Mouse (Mus musculus) neural tube, embryonic 15.5 days (tissue): Measurements from ENCODE around the gene Loxl1. TPM values are rescaled to one million over a fixed set of nuclear protein-coding genes. Genes with fewer than 3 reads are reported as not detected.

Source experiments
- ATAC-seq: fragments of 200-750 bp; cut with Nextera tagmentation; 2 replicates; pipeline ENCODE4 v1.8.0; 2017; ENCODE audit warnings: mild to moderate bottlenecking, moderate TSS enrichment, moderate library complexity; ENCODE audit not compliant: low FRiP score
- H3K27ac ChIP-seq: fragments of 300-500 bp; sonication (generic); replicated peaks from 2 replicates; pipeline ENCODE4 v1.5.1; 2015; ENCODE audit warnings: mild to moderate bottlenecking, inconsistent platforms
- H3K27me3 ChIP-seq: fragments of 300-500 bp; sonication (generic); replicated peaks from 2 replicates; pipeline ENCODE4 v1.6.1; 2015; ENCODE audit warnings: inconsistent platforms
- H3K36me3 ChIP-seq: fragments of 300-500 bp; sonication (generic); 2 replicates; pipeline ENCODE4 v1.6.1; 2015; ENCODE audit warnings: inconsistent platforms
- H3K4me1 ChIP-seq: fragments of 300-500 bp; sonication (generic); 2 replicates; pipeline ENCODE4 v1.6.1; 2015; ENCODE audit warnings: inconsistent platforms
- H3K4me2 ChIP-seq: fragments of 300-500 bp; sonication (generic); 2 replicates; pipeline ENCODE4 v1.6.1; 2015; ENCODE audit warnings: inconsistent platforms, mild to moderate bottlenecking, moderate library complexity
- H3K4me3 ChIP-seq: fragments of 300-500 bp; sonication (generic); replicated peaks from 2 replicates; pipeline ENCODE4 v1.5.1; 2015; ENCODE audit warnings: mild to moderate bottlenecking, inconsistent platforms
- H3K9ac ChIP-seq: fragments of 300-500 bp; sonication (generic); replicated peaks from 2 replicates; pipeline ENCODE4 v1.6.1; 2015; ENCODE audit warnings: mild to moderate bottlenecking, inconsistent platforms
- H3K9me3 ChIP-seq: fragments of 300-500 bp; sonication (generic); replicated peaks from 2 replicates; pipeline ENCODE4 v1.6.1; 2016; ENCODE audit warnings: inconsistent platforms
- WGBS: fragments of 180-500 bp; shearing (Covaris S2); methylation state at CpG from one replicate; pipeline ENCODE4 v1.1.7; 2015; ENCODE audit warnings: mixed read lengths; 5-methylcytosine and 5-hydroxymethylcytosine counted together
- polyA plus RNA-seq: library from polyadenylated mRNA; unstranded; fragments of >200 nt; fragmentation: Nextera tagmentation; extraction: Ambion mirVana; gene quantifications from 2 replicates; pipeline ENCODE4 v1.2.1, GENCODE M21; 2015

Loxl1 gene
- polyA plus RNA-seq, 1 experiment from 2014 or later = 10.2 TPM

- H3K9ac ChIP-seq = no peak overlapping the region
- no peaks in the 10 kb centered on the region for H3K36me3 ChIP-seq
- H3K4me1 ChIP-seq = peaks cover 38% of the 10 kb centered on the region
- H3K27ac ChIP-seq = no peak overlapping the region
- ATAC-seq = no peak
- no peak overlapping the region for H3K4me3 ChIP-seq
- 82% methylated on average over 14 of the region's 14 CpGs for WGBS
- H3K27me3 ChIP-seq = peaks cover 23% of the 10 kb centered on the region
- H3K4me2 ChIP-seq = no peak overlapping the region
- no peaks in the 10 kb centered on the region for H3K9me3 ChIP-seq
These were observed 2.8 kb downstream of the Loxl1 start for GRCm38 (mm10) chr9:58310043-58310660.

GRCm38 (mm10) chr9:58308395-58308794 is 4.6 kb downstream of the Loxl1 start:
- Histone ChIP-seq H3K4me2 (no peak overlapping the region), H3K4me1 (peaks cover 39% of the 10 kb centered on the region), H3K9me3 (no peaks in the 10 kb centered on the region), H3K4me3 (no peak overlapping the region), H3K27ac (no peak overlapping the region), H3K36me3 (no peaks in the 10 kb centered on the region), H3K9ac (no peak overlapping the region), H3K27me3 (peaks cover 23% of the 10 kb centered on the region)
- 52% methylated on average over 6 of the region's 6 CpGs for WGBS
- no peak for ATAC-seq

- no peak overlapping the region for H3K9ac ChIP-seq
- 36% methylated on average over 6 of the region's 6 CpGs for WGBS
- no peak overlapping the region for H3K4me3 ChIP-seq
- H3K27ac ChIP-seq = no peak overlapping the region
- no peaks in the 10 kb centered on the region for H3K36me3 ChIP-seq
- no peak overlapping the region for H3K4me2 ChIP-seq
- H3K27me3 ChIP-seq = no peaks in the 10 kb centered on the region; the same call in 1 of the 2 replicates
- H3K4me1 ChIP-seq = peaks cover 22% of the 10 kb centered on the region
- ATAC-seq = no peak
- no peaks in the 10 kb centered on the region for H3K9me3 ChIP-seq
These were observed 7.3 kb downstream of the Loxl1 start for GRCm38 (mm10) chr9:58305686-58306085.

- 64% methylated on average over 8 of the region's 8 CpGs for WGBS
- H3K27ac ChIP-seq = no peak overlapping the region
These were observed 9.3 kb downstream of the Loxl1 start for GRCm38 (mm10) chr9:58303599-58304271.

GRCm38 (mm10) chr9:58303115-58303514 is 9.9 kb downstream of the Loxl1 start:
- no peak overlapping the region for H3K27ac ChIP-seq
- ATAC-seq = no peak
- no peaks in the 10 kb centered on the region for H3K27me3 ChIP-seq
- no peak overlapping the region for H3K4me3 ChIP-seq
- 47% methylated on average over 5 of the region's 5 CpGs for WGBS
- no peaks in the 10 kb centered on the region for H3K36me3 ChIP-seq
- no peaks in the 10 kb centered on the region for H3K9me3 ChIP-seq
- no peak overlapping the region for H3K4me2 ChIP-seq
- no peak overlapping the region for H3K9ac ChIP-seq
- peaks cover 11% of the 10 kb centered on the region for H3K4me1 ChIP-seq

More at GRCm38 (mm10) chr9:58303599-58304271, 9.3 kb downstream of the Loxl1 start:
- Histone ChIP-seq H3K36me3 (no peaks in the 10 kb centered on the region), H3K9ac (no peak overlapping the region), H3K9me3 (no peaks in the 10 kb centered on the region), H3K4me1 (peaks cover 17% of the 10 kb centered on the region), H3K27me3 (no peaks in the 10 kb centered on the region), H3K4me3 (no peak overlapping the region), H3K4me2 (no peak overlapping the region)
- ATAC-seq = no peak

DNA sequence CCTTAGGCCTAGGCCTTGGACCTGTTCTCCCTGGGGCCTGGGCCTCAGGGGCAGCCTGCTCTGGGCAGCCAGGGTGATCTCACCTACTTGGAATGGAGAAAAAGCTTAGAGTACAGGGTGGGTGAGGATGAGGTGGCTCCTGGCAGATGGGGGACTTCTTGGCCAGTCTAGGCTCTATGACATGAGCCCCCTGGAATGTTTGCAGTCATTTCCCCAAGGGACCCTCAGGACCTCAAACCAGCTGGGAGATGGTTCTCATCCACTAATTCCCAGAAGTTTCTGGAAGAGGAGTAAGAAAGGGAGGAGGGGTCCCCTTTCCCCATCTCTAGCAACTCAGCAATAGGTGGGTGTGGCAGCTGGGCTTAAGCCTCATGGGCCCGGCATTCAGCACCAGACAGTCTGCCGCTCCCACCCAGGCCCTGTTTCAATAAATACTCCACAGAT is 13.6 kb downstream of the Loxl1 start:
- Histone ChIP-seq H3K36me3 (no peaks in the 10 kb centered on the region), H3K9ac (no peak overlapping the region), H3K4me2 (no peak overlapping the region), H3K4me1 (peaks cover 7% of the 10 kb centered on the region; the same call in 1 of the 2 replicates), H3K27me3 (no peaks in the 10 kb centered on the region), H3K27ac (no peak overlapping the region), H3K4me3 (no peak overlapping the region), H3K9me3 (no peaks in the 10 kb centered on the region)
- no peak for ATAC-seq
- WGBS = 69% methylated on average over 2 of the region's 2 CpGs

- no peak overlapping the region for H3K27ac ChIP-seq
- no peak for ATAC-seq
- WGBS = 75% methylated on average over 4 of the region's 4 CpGs
- no peak overlapping the region for H3K4me2 ChIP-seq
- H3K4me1 ChIP-seq = no peaks in the 10 kb centered on the region
- no peak overlapping the region for H3K9ac ChIP-seq
- H3K27me3 ChIP-seq = no peaks in the 10 kb centered on the region
- no peak overlapping the region for H3K4me3 ChIP-seq
- no peaks in the 10 kb centered on the region for H3K9me3 ChIP-seq
- H3K36me3 ChIP-seq = no peaks in the 10 kb centered on the region
These were observed 15.0 kb downstream of the Loxl1 start for GRCm38 (mm10) chr9:58297961-58298477.

GRCm38 (mm10) chr9:58297065-58297464 is 15.9 kb downstream of the Loxl1 start:
- WGBS = 92% methylated on average over 6 of the region's 6 CpGs
- Histone ChIP-seq H3K9ac (no peak overlapping the region), H3K4me1 (no peaks in the 10 kb centered on the region), H3K4me2 (no peak overlapping the region), H3K4me3 (no peak overlapping the region), H3K27me3 (no peaks in the 10 kb centered on the region), H3K9me3 (no peaks in the 10 kb centered on the region), H3K36me3 (no peaks in the 10 kb centered on the region), H3K27ac (no peak overlapping the region)
- ATAC-seq = no peak

DNA sequence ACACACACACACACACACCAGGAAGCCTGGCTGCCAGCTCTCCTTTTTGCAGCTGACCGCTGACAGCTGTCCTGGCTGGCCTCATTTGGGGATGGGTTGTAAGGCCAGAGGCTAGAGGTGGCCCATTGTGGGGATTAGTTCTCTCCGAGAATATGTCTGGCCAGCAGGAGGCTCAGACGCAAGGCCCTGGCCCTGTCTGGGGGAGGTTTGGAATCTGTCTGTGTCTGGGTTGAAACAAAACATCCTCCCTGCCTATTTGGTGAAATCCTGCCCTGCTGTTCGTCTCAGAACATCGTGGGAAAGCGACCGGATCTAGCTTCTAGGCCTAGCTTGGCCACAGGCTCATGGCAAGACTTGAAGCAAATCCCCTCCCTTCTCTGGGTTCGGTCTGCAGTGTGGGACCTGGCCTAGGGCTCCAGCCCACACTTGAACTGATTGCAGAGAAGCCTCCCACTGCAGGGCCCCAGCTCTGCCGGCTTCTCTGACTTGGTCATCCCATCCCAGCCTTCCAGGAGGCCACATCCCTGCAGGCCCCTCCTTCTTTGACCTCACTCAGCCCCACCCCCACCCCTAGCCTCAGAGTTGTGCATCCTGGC is 17.1 kb downstream of the Loxl1 start:
- Histone ChIP-seq H3K4me3 (no peak overlapping the region), H3K9me3 (no peaks in the 10 kb centered on the region), H3K27me3 (no peaks in the 10 kb centered on the region), H3K9ac (no peak overlapping the region), H3K4me1 (no peaks in the 10 kb centered on the region), H3K4me2 (no peak overlapping the region), H3K36me3 (no peaks in the 10 kb centered on the region), H3K27ac (no peak overlapping the region)
- WGBS = 34% methylated on average over 9 of the region's 9 CpGs
- no peak for ATAC-seq

GRCm38 (mm10) chr9:58295345-58295744 is 17.6 kb downstream of the Loxl1 start:
- no peak overlapping the region for H3K4me3 ChIP-seq
- no peaks in the 10 kb centered on the region for H3K36me3 ChIP-seq
- no peak for ATAC-seq
- no peaks in the 10 kb centered on the region for H3K4me1 ChIP-seq
- no peak overlapping the region for H3K27ac ChIP-seq
- no peak overlapping the region for H3K9ac ChIP-seq
- H3K4me2 ChIP-seq = no peak overlapping the region
- H3K9me3 ChIP-seq = no peaks in the 10 kb centered on the region
- 91% methylated on average over 3 of the region's 3 CpGs for WGBS
- H3K27me3 ChIP-seq = no peaks in the 10 kb centered on the region

DNA sequence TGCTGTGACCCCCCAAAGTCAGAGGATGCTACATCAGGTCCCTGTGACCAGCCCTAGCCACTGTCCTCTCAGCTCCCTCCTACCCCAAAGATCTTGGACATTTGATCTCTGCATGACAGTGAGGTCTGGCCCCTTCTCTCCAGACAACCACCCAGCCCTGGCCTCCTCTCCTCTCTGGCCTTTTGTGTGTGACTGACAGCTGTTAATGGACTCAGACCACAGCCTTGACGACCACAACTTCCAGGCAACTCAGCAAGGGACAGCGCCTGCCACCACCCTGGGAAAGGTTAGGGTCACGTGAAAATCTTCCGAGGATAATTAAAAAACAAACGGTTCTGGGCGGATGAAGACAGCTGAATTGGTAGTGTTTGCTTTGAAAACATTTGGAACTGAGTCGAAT is 18.5 kb downstream of the Loxl1 start:
- Histone ChIP-seq H3K9me3 (no peaks in the 10 kb centered on the region), H3K4me3 (no peak overlapping the region), H3K27ac (no peak overlapping the region), H3K9ac (no peak overlapping the region), H3K27me3 (no peaks in the 10 kb centered on the region), H3K36me3 (no peaks in the 10 kb centered on the region), H3K4me1 (no peaks in the 10 kb centered on the region), H3K4me2 (no peak overlapping the region)
- WGBS = 60% methylated on average over 7 of the region's 7 CpGs
- no peak for ATAC-seq

- no peak for ATAC-seq
- no peaks in the 10 kb centered on the region for H3K9me3 ChIP-seq
- no peak overlapping the region for H3K9ac ChIP-seq
- H3K4me3 ChIP-seq = no peak overlapping the region
- H3K27me3 ChIP-seq = no peaks in the 10 kb centered on the region
- H3K4me2 ChIP-seq = no peak overlapping the region
- 68% methylated on average over 2 of the region's 2 CpGs for WGBS
- H3K36me3 ChIP-seq = no peaks in the 10 kb centered on the region
- H3K4me1 ChIP-seq = no peaks in the 10 kb centered on the region
- no peak overlapping the region for H3K27ac ChIP-seq
These were observed 23.1 kb downstream of the Loxl1 start for GRCm38 (mm10) chr9:58289901-58290300.
